Mouse (Mus musculus) cerebellum, postnatal 25 days (tissue): ENCODE measurements around the gene Sfxn5.

Experiments used
- DNase-seq, 2 experiments: peaks; one replicate each; pipeline ENCODE4 v3.0.0; 2021; ENCODE audit warnings: mixed read lengths in 2 of 2

Gene Sfxn5

GRCm38 (mm10) chr6:85189361-85189760 is 143.9 kb downstream of the Sfxn5 start:
- DNase-seq, result no peak

- peak in 1 of 2 experiments; percentile 38 for DNase-seq
Observed at GRCm38 (mm10) chr6:85188256-85189110, 144.7 kb downstream of the Sfxn5 start.

- peak; percentile 45 to 61 for DNase-seq
Observed at GRCm38 (mm10) chr6:85187340-85188211, 145.6 kb downstream of the Sfxn5 start, which contains the start of gene Emx1. TSS of gene Emx1 (plus strand) at chr6:85187438.

GRCm38 (mm10) chr6:85186744-85187059 is 146.5 kb downstream of the Sfxn5 start:
- no peak for DNase-seq

- DNase-seq, result peak in 1 of 2 experiments; percentile 36
Observed at GRCm38 (mm10) chr6:85186033-85186743, 147.0 kb downstream of the Sfxn5 start.

GRCm38 (mm10) chr6:85183951-85184350 is 149.3 kb downstream of the Sfxn5 start:
- DNase-seq, result no peak

- DNase-seq, result no peak
Observed at GRCm38 (mm10) chr6:85180036-85180435, 153.2 kb downstream of the Sfxn5 start.

- DNase-seq, result no peak
Observed at GRCm38 (mm10) chr6:85179569-85179968, 153.7 kb downstream of the Sfxn5 start.

GRCm38 (mm10) chr6:85165440-85165921 is 167.7 kb downstream of the Sfxn5 start:
- DNase-seq, result no peak
